12 mouse cellular contexts compared by ENCODE assay signal in genomic region chr9:115023708-115024383, GRCm38 (mm10). TPM values are rescaled to one million over a fixed set of nuclear protein-coding genes. Genes with fewer than 3 reads are reported as not detected.
DNase-seq lines count a peak whose midpoint lies in the region; ATAC-seq lines count a peak whose summit lies in the region.
"Had no signal": no experiment of that assay in that cellular context is flagged by ENCODE, and none has a peak within 500 bp of the region (broad histone marks: within the 10 kb centered on the region; RNA-seq: fewer than 3 reads in every experiment).

No protein-coding gene starts in this region.

- peak; percentile 4 for DNase-seq in adipocyte (ENCODE audit: low spot score)
- peak; percentile 43 to 78 for DNase-seq in frontal cortex, postnatal 36 days (ENCODE audit: low spot score in 2 of 2)
- peak; percentile 44 to 70 for DNase-seq in layer of hippocampus, adult 18-20 months (ENCODE audit: low spot score in 2 of 2)
- no peak for DNase-seq in thymus, postnatal 10 days (ENCODE audit: low spot score in 2 of 2)
- DNase-seq in thymus, postnatal 36 days = no peak
- DNase-seq in midbrain, embryonic 11.5 days (ENCODE audit: low spot score, missing footprints) = no peak
- DNase-seq: kidney, adult 2 months; midbrain, embryonic 14.5 days had no signal

- H3K4me2 ChIP-seq in forebrain, embryonic 13.5 days = no peak overlapping the region
- no peak overlapping the region for H3K4me2 ChIP-seq in forebrain, embryonic 12.5 days
- H3K4me2 ChIP-seq in midbrain, embryonic 11.5 days = no peak overlapping the region

- no peaks in the 10 kb centered on the region for H3K9me3 ChIP-seq in forebrain, embryonic 13.5 days (replicated peaks)
- no peaks in the 10 kb centered on the region for H3K9me3 ChIP-seq in forebrain, embryonic 12.5 days
- no peaks in the 10 kb centered on the region for H3K9me3 ChIP-seq in midbrain, embryonic 11.5 days (ENCODE audit: control insufficient read depth, low read length)

- no peaks in the 10 kb centered on the region for H3K36me3 ChIP-seq in forebrain, embryonic 13.5 days (ENCODE audit: poor library complexity, severe bottlenecking)
- no peaks in the 10 kb centered on the region for H3K36me3 ChIP-seq in forebrain, embryonic 12.5 days (replicated peaks)
- no peaks in the 10 kb centered on the region for H3K36me3 ChIP-seq in midbrain, embryonic 11.5 days (ENCODE audit: control insufficient read depth, insufficient read depth, low read length)

- no peaks in the 10 kb centered on the region for H3K27me3 ChIP-seq in forebrain, embryonic 13.5 days
- no peaks in the 10 kb centered on the region for H3K27me3 ChIP-seq in forebrain, embryonic 12.5 days
- no peaks in the 10 kb centered on the region for H3K27me3 ChIP-seq in midbrain, embryonic 11.5 days (ENCODE audit: control insufficient read depth, insufficient read depth, low read length)
- H3K27me3 ChIP-seq: Patski had no signal

- H3K4me3 ChIP-seq in forebrain, embryonic 13.5 days = no peak overlapping the region
- H3K4me3 ChIP-seq in forebrain, embryonic 12.5 days (replicated peaks) = no peak overlapping the region
- no peak overlapping the region for H3K4me3 ChIP-seq in midbrain, embryonic 11.5 days (ENCODE audit: low read depth, low read length)

- no peak for ATAC-seq in forebrain, embryonic 13.5 days
- ATAC-seq in forebrain, embryonic 12.5 days (ENCODE audit: low FRiP score) = no peak
- ATAC-seq in midbrain, embryonic 11.5 days (ENCODE audit: low FRiP score) = no peak
- ATAC-seq: Patski had no signal

- 0 out of 2 replicates have a peak overlapping the region, but pooled peaks have one; percentile 11 for H3K27ac ChIP-seq in forebrain, embryonic 13.5 days
- no peak overlapping the region for H3K27ac ChIP-seq in forebrain, embryonic 12.5 days
- H3K27ac ChIP-seq in midbrain, embryonic 11.5 days (ENCODE audit: low read depth, low read length) = no peak overlapping the region
- H3K27ac ChIP-seq: liver, embryonic 14.5 days had no signal

- H3K4me1 ChIP-seq in forebrain, embryonic 13.5 days = peaks cover 1% of the 10 kb centered on the region
- H3K4me1 ChIP-seq in forebrain, embryonic 12.5 days = peaks cover 2% of the 10 kb centered on the region
- H3K4me1 ChIP-seq in midbrain, embryonic 11.5 days (ENCODE audit: control insufficient read depth, insufficient read depth, low read length) = no peaks in the 10 kb centered on the region; the same call in 1 of the 2 replicates

- H3K9ac ChIP-seq in forebrain, embryonic 13.5 days = no peak overlapping the region
- no peak overlapping the region for H3K9ac ChIP-seq in forebrain, embryonic 12.5 days
- H3K9ac ChIP-seq in midbrain, embryonic 11.5 days (ENCODE audit: low read length) = no peak overlapping the region
- H3K9ac ChIP-seq: liver, embryonic 14.5 days had no signal

- WGBS in forebrain, embryonic 13.5 days = 89% methylated on average over 10 of the region's 10 CpGs
- 93% methylated on average over 10 of the region's 10 CpGs for WGBS in forebrain, embryonic 12.5 days
- 94% methylated on average over 10 of the region's 10 CpGs for WGBS in midbrain, embryonic 11.5 days

RNA-seq across cellular contexts. Expression of gene Rps27rt, which starts 41.3 kb away (rescaled TPM):
- polyA plus RNA-seq in forebrain, embryonic 13.5 days (2015; fragmentation: Nextera tagmentation; extraction: Ambion mirVana) = 296 and 413 TPM in 2 replicates
- 292 and 346 TPM in 2 replicates for polyA plus RNA-seq in forebrain, embryonic 12.5 days (2016; fragmentation: Nextera tagmentation; extraction: Ambion mirVana)
- total RNA-seq in layer of hippocampus, adult 18-20 months (2021) = 10 to 100 TPM; 15.7 to 34.6 TPM
- 392 and 401 TPM in 2 replicates for polyA plus RNA-seq in midbrain, embryonic 11.5 days (2014; fragmentation: Nextera tagmentation; extraction: Ambion mirVana)

RNA-seq across cellular contexts. Expression of gene Osbpl10, which starts 45.5 kb away (rescaled TPM):
- polyA plus RNA-seq in forebrain, embryonic 13.5 days (2015; fragmentation: Nextera tagmentation; extraction: Ambion mirVana) = 0.92 and 1.3 TPM in 2 replicates
- polyA plus RNA-seq in forebrain, embryonic 12.5 days (2016; fragmentation: Nextera tagmentation; extraction: Ambion mirVana) = 1.6 TPM in 2 replicates
- 10 to 100 TPM; 20.9 to 22.5 TPM for total RNA-seq in layer of hippocampus, adult 18-20 months (2021)
- 0.81 and 1.1 TPM in 2 replicates for polyA plus RNA-seq in midbrain, embryonic 11.5 days (2014; fragmentation: Nextera tagmentation; extraction: Ambion mirVana)

Comparison
In these comparisons a context has a peak if more than half of its experiments do, and no peak if none do; other contexts are left out.
1. DNase-seq: peak in adipocyte (single experiment), frontal cortex, postnatal 36 days (2 of 2) and layer of hippocampus, adult 18-20 months (2 of 2); none in thymus, postnatal 10 days (0 of 2), thymus, postnatal 36 days (0 of 2) and midbrain, embryonic 11.5 days (single experiment).